Mouse (Mus musculus): ENCODE results near the gene Slc24a5. TPM values are rescaled to one million over a fixed set of nuclear protein-coding genes. Genes with fewer than 3 reads are reported as not detected.
"Not testable (repeated sequence)": the region's sequence is repeated elsewhere in the genome, so short reads cannot be mapped to it uniquely, and the experiment has no call there.

Slc24a5 gene
- total RNA-seq (2015) (not detected in 2 replicates), total RNA-seq (2017) (0.41 TPM in 1 of 2 replicates, not detected in the other)

- ATAC-seq (ENCODE audit: poor library complexity, severe bottlenecking): no peak
Measured at GRCm38 (mm10) chr2:125067894-125068293, at the start of gene Slc24a5. Slc24a5 (plus strand) TSS chr2:125068124.

- no peak for ATAC-seq (ENCODE audit: poor library complexity, severe bottlenecking)
Measured at GRCm38 (mm10) chr2:125024386-125024785, 43.5 kb upstream of the Slc24a5 start.

GRCm38 (mm10) chr2:125026358-125027000, 41.4 kb upstream of the Slc24a5 start:
- no peak for ATAC-seq (ENCODE audit: poor library complexity, severe bottlenecking)

- no peak for ATAC-seq (ENCODE audit: poor library complexity, severe bottlenecking)
Measured at GRCm38 (mm10) chr2:125030591-125030990, 37.3 kb upstream of the Slc24a5 start.

GRCm38 (mm10) chr2:125031111-125031510, 36.8 kb upstream of the Slc24a5 start:
- ATAC-seq (ENCODE audit: poor library complexity, severe bottlenecking): no peak

GRCm38 (mm10) chr2:125031562-125032257, 36.2 kb upstream of the Slc24a5 start:
- no peak for ATAC-seq (ENCODE audit: poor library complexity, severe bottlenecking)

GRCm38 (mm10) chr2:125032258-125032973, 35.5 kb upstream of the Slc24a5 start:
- no peak for ATAC-seq (ENCODE audit: poor library complexity, severe bottlenecking)

GRCm38 (mm10) chr2:125033042-125033743, 34.7 kb upstream of the Slc24a5 start:
- ATAC-seq (ENCODE audit: poor library complexity, severe bottlenecking): no peak

- ATAC-seq (ENCODE audit: poor library complexity, severe bottlenecking): no peak
Measured at GRCm38 (mm10) chr2:125055316-125055903, 12.5 kb upstream of the Slc24a5 start.

GRCm38 (mm10) chr2:125057250-125057815, 10.6 kb upstream of the Slc24a5 start:
- ATAC-seq (ENCODE audit: poor library complexity, severe bottlenecking): no peak

- ATAC-seq (ENCODE audit: poor library complexity, severe bottlenecking): no peak
Measured at GRCm38 (mm10) chr2:125061451-125061850, 6.5 kb upstream of the Slc24a5 start.

- no peak for ATAC-seq (ENCODE audit: poor library complexity, severe bottlenecking)
Measured at GRCm38 (mm10) chr2:125062944-125063343, 5.0 kb upstream of the Slc24a5 start.

- no peak for ATAC-seq (ENCODE audit: poor library complexity, severe bottlenecking)
Measured at GRCm38 (mm10) chr2:125067373-125067772, 551 bp upstream of the Slc24a5 start.

- ATAC-seq (ENCODE audit: poor library complexity, severe bottlenecking): no peak
Measured at GRCm38 (mm10) chr2:125068696-125069095, 772 bp downstream of the Slc24a5 start.

GRCm38 (mm10) chr2:125073056-125073780, 5.3 kb downstream of the Slc24a5 start:
- ATAC-seq (ENCODE audit: poor library complexity, severe bottlenecking): no peak

- no peak for ATAC-seq (ENCODE audit: poor library complexity, severe bottlenecking)
Measured at GRCm38 (mm10) chr2:125083879-125084278, 16.0 kb downstream of the Slc24a5 start.

- no peak for ATAC-seq (ENCODE audit: poor library complexity, severe bottlenecking)
Measured at GRCm38 (mm10) chr2:125088757-125089156, 20.8 kb downstream of the Slc24a5 start.

- ATAC-seq (ENCODE audit: poor library complexity, severe bottlenecking): not testable (repeated sequence)
Measured at GRCm38 (mm10) chr2:125092123-125092522, 24.2 kb downstream of the Slc24a5 start.

GRCm38 (mm10) chr2:125104491-125104890, 36.6 kb downstream of the Slc24a5 start:
- ATAC-seq (ENCODE audit: poor library complexity, severe bottlenecking): not testable (repeated sequence)

GRCm38 (mm10) chr2:125106536-125106935, 38.6 kb downstream of the Slc24a5 start:
- ATAC-seq (ENCODE audit: poor library complexity, severe bottlenecking): not testable (repeated sequence)

All from megakaryocyte, adult 5-6 weeks (primary cell).